In genomic region chr17:5497695-5498094, GRCm38 (mm10) we compare ENCODE assay signal across 21 mouse cellular contexts. TPM values are rescaled to one million over a fixed set of nuclear protein-coding genes. Genes with fewer than 3 reads are reported as not detected.
A peak's percentile ranks its signal among the peaks of the same experiment; 100 is the strongest.
DNase-seq lines count a peak whose midpoint lies in the region; ATAC-seq and TF ChIP-seq lines count a peak whose summit lies in the region.
"Had no signal": no experiment of that assay in that cellular context is flagged by ENCODE, and none has a peak within 500 bp of the region (broad histone marks: within the 10 kb centered on the region; RNA-seq: fewer than 3 reads in every experiment).

No protein-coding gene starts in this region.

- H3K27ac ChIP-seq in left cerebral cortex, adult 2 months: no peak overlapping the region
- peak overlapping the region; percentile 38; the same call in 1 of the 2 replicates for H3K27ac ChIP-seq in liver, embryonic 15.5 days (replicated peaks)
- no peak overlapping the region for H3K27ac ChIP-seq in embryonic facial prominence, embryonic 10.5 days (replicated peaks)
- H3K27ac ChIP-seq in neural tube, embryonic 15.5 days (replicated peaks): no peak overlapping the region
- H3K27ac ChIP-seq: embryonic facial prominence, embryonic 12.5 days; limb, embryonic 13.5 days; midbrain, embryonic 12.5 days; stomach, postnatal 0 days had no signal

- H3K4me3 ChIP-seq in left cerebral cortex, adult 2 months: peak overlapping the region; percentile 9; the same call in 1 of the 2 replicates
- no peak overlapping the region for H3K4me3 ChIP-seq in liver, embryonic 15.5 days (replicated peaks)
- no peak overlapping the region for H3K4me3 ChIP-seq in embryonic facial prominence, embryonic 10.5 days
- no peak overlapping the region for H3K4me3 ChIP-seq in neural tube, embryonic 15.5 days (replicated peaks)
- H3K4me3 ChIP-seq: embryonic facial prominence, embryonic 12.5 days; heart, embryonic 12.5 days; limb, embryonic 13.5 days; midbrain, embryonic 12.5 days had no signal

- WGBS in liver, embryonic 15.5 days (ENCODE audit: insufficient replicate concordance): 89% methylated on average over 8 of the region's 8 CpGs
- 87% methylated on average over 8 of the region's 8 CpGs for WGBS in embryonic facial prominence, embryonic 10.5 days
- WGBS in neural tube, embryonic 15.5 days: 84% methylated on average over 8 of the region's 8 CpGs

- H3K27me3 ChIP-seq in liver, embryonic 15.5 days: peaks cover 5% of the 10 kb centered on the region; the same call in 1 of the 2 replicates
- peaks cover 41% of the 10 kb centered on the region for H3K27me3 ChIP-seq in embryonic facial prominence, embryonic 10.5 days (replicated peaks; ENCODE audit: low read depth, poor library complexity, severe bottlenecking)
- H3K27me3 ChIP-seq in neural tube, embryonic 15.5 days (replicated peaks): no peaks in the 10 kb centered on the region

- peaks cover 59% of the 10 kb centered on the region for H3K4me1 ChIP-seq in liver, embryonic 15.5 days (replicated peaks)
- peaks cover 17% of the 10 kb centered on the region for H3K4me1 ChIP-seq in embryonic facial prominence, embryonic 10.5 days
- H3K4me1 ChIP-seq in neural tube, embryonic 15.5 days: peaks cover 25% of the 10 kb centered on the region

- intact Hi-C loops in left cerebral cortex, adult 2 months (cut with DNase I): no loop called here

- ATAC-seq in liver, embryonic 15.5 days (ENCODE audit: insufficient read depth): no peak
- no peak for ATAC-seq in neural tube, embryonic 15.5 days (ENCODE audit: low FRiP score)
- ATAC-seq: intestine, postnatal 0 days had no signal

- H3K9me3 ChIP-seq in liver, embryonic 15.5 days (replicated peaks): no peaks in the 10 kb centered on the region
- H3K9me3 ChIP-seq in embryonic facial prominence, embryonic 10.5 days: no peaks in the 10 kb centered on the region
- no peaks in the 10 kb centered on the region for H3K9me3 ChIP-seq in neural tube, embryonic 15.5 days (replicated peaks)
- H3K9me3 ChIP-seq: embryonic facial prominence, embryonic 12.5 days; heart, embryonic 12.5 days; limb, embryonic 13.5 days; midbrain, embryonic 12.5 days had no signal

- H3K36me3 ChIP-seq in liver, embryonic 15.5 days (replicated peaks): peaks cover 28% of the 10 kb centered on the region
- no peaks in the 10 kb centered on the region for H3K36me3 ChIP-seq in embryonic facial prominence, embryonic 10.5 days (replicated peaks)
- no peaks in the 10 kb centered on the region for H3K36me3 ChIP-seq in neural tube, embryonic 15.5 days
- H3K36me3 ChIP-seq: embryonic facial prominence, embryonic 12.5 days; heart, embryonic 12.5 days; limb, embryonic 13.5 days; midbrain, embryonic 12.5 days had no signal

- H3K4me2 ChIP-seq in liver, embryonic 15.5 days: peak overlapping the region; percentile 32; the same call in 1 of the 2 replicates
- H3K4me2 ChIP-seq in neural tube, embryonic 15.5 days: no peak overlapping the region
- H3K4me2 ChIP-seq: embryonic facial prominence, embryonic 12.5 days; heart, embryonic 12.5 days; limb, embryonic 13.5 days; midbrain, embryonic 12.5 days had no signal

- no peak for DNase-seq in left cerebral cortex, adult 2 months (ENCODE audit: extremely low spot score in 1 of 2, low spot score in 2 of 2)
- DNase-seq in left cerebral cortex, adult 18-20 months (ENCODE audit: low spot score in 2 of 2): no peak
- DNase-seq in cerebellum, adult 11 months: peak; percentile 49
- DNase-seq in cerebellum, adult 9-10 months: peak; percentile 84
- no peak for DNase-seq in embryonic facial prominence, embryonic 10.5 days (ENCODE audit: low spot score)
- DNase-seq: adrenal gland, postnatal 25 days; gastrocnemius, postnatal 14 days; heart, adult 18-20 months; heart, postnatal 10 days; kidney, postnatal 36 days; layer of hippocampus, postnatal 36 days; lung, adult 2 months; lung, postnatal 14 days had no signal

- TF ChIP-seq CTCF in left cerebral cortex, adult 2 months (IDR thresholded peaks at IDR 0.05): no peak

- peak overlapping the region; percentile 11; the same call in 1 of the 2 replicates for H3K9ac ChIP-seq in liver, embryonic 15.5 days
- no peak overlapping the region for H3K9ac ChIP-seq in neural tube, embryonic 15.5 days (replicated peaks)
- H3K9ac ChIP-seq: embryonic facial prominence, embryonic 12.5 days; heart, embryonic 12.5 days; limb, embryonic 13.5 days; midbrain, embryonic 12.5 days had no signal

RNA-seq across cellular contexts. Expression of gene Zdhhc14, which starts 5.3 kb away (rescaled TPM):
- total RNA-seq in left cerebral cortex, adult 2 months (2021): 10 to 100 TPM; 44.9 to 46.8 TPM
- 10 to 100 TPM; 36.1 to 48.7 TPM for total RNA-seq in left cerebral cortex, adult 18-20 months (2021)
- 6.9 and 8.8 TPM in 2 replicates for polyA plus RNA-seq in liver, embryonic 15.5 days (2015; fragmentation: Nextera tagmentation; extraction: Ambion mirVana)
- 1.2 TPM in 2 replicates for polyA plus RNA-seq in embryonic facial prominence, embryonic 10.5 days (2016; fragmentation: Nextera tagmentation; extraction: Ambion mirVana)
- 11.3 and 13.4 TPM in 2 replicates for polyA plus RNA-seq in neural tube, embryonic 15.5 days (2015; fragmentation: Nextera tagmentation; extraction: Ambion mirVana)

RNA-seq across cellular contexts. Expression of gene Tmem242, which starts 57.6 kb away (rescaled TPM):
- total RNA-seq in left cerebral cortex, adult 2 months (2021): 10 to 100 TPM; 80.8 to 84.0 TPM
- total RNA-seq in left cerebral cortex, adult 18-20 months (2021): 10 to 100 TPM; 76.2 to 79.1 TPM
- 34.4 and 38.5 TPM in 2 replicates for polyA plus RNA-seq in liver, embryonic 15.5 days (2015; fragmentation: Nextera tagmentation; extraction: Ambion mirVana)
- 135 and 137 TPM in 2 replicates for polyA plus RNA-seq in embryonic facial prominence, embryonic 10.5 days (2016; fragmentation: Nextera tagmentation; extraction: Ambion mirVana)
- 112 and 114 TPM in 2 replicates for polyA plus RNA-seq in neural tube, embryonic 15.5 days (2015; fragmentation: Nextera tagmentation; extraction: Ambion mirVana)

Comparison
In these comparisons a context has a peak if more than half of its experiments do, and no peak if none do; other contexts are left out.
1. DNase-seq: peak in cerebellum, adult 11 months (single experiment) and cerebellum, adult 9-10 months (single experiment); none in left cerebral cortex, adult 2 months (0 of 2), left cerebral cortex, adult 18-20 months (0 of 2) and embryonic facial prominence, embryonic 10.5 days (single experiment).